Mouse (Mus musculus): ENCODE measurements at regions not wholly inside any gene's neighbourhood (a gene's known extent, or its start where the extent isn't known, plus 50 kb on each side); places are given as distances from the start of the nearest gene placed in this dataset.

DNA sequence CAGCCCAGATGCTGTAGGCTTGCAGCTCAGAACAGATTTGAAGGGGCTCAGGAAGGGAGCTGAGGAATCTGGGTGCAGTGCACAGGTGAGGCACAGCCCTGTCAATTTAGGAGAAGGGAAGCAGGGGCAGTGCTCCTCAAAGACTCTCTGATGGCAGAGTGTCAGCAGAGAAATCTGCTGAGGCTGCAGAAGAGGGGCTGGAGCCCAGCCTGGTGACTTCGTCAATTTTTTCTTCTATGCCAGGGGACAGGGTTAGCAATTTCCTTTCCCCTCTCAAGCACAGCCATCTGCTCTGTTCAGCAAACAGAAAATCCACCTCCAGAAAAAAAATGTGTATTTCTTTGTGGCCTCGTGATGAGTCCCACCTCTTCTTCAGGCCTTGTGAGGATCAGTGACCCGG is 82.0 kb upstream of the Cpeb4 start:
- no peak for TF ChIP-seq CTCF (IDR thresholded peaks at IDR 0.05)
- TF ChIP-seq EP300 (IDR thresholded peaks at IDR 0.05), result no peak

Measured in lung, postnatal 0 days (tissue).